Mouse (Mus musculus) cerebellum, adult 2 months (tissue): ENCODE results near the gene Nr2f6.

ENCODE experiments used
- CTCF ChIP-seq: fragments of 200-500 bp; IDR thresholded peaks from 2 replicates; pipeline ENCODE4 v1.5.1; 2011; ENCODE audit warnings: low read depth, mild to moderate bottlenecking, control low read depth, low read length, moderate library complexity, borderline replicate concordance; ENCODE audit not compliant: insufficient read depth
- POLR2A ChIP-seq: fragments of 200-500 bp; IDR thresholded peaks from 2 replicates; pipeline ENCODE4 v1.6.1; 2011; ENCODE audit warnings: low read length, control low read depth, borderline replicate concordance; ENCODE audit not compliant: insufficient read depth

DNA sequence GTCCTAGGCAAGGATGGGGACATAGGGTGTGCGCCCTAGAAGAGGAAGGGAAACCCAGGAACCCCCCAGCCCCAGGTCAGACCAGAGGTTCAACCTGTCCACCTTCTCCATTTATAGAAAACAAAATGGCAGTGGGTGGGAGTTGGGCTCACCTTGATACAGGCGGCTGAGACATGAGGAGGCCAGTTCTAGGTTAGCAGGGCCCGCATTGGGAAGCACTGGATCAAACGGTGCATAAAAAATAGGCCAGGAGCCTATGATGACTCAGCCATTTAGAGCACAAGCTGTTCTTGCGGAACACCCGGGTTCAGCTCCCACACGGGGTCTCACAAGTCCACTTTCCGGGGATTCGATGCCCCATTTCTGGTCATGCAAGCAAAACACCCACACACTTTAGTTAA is 23.2 kb upstream of the Nr2f6 start:
- TF ChIP-seq POLR2A (0 out of 2 replicates have a peak, but pooled peaks have one; percentile 5), CTCF (no peak)
